In the genomic region with DNA sequence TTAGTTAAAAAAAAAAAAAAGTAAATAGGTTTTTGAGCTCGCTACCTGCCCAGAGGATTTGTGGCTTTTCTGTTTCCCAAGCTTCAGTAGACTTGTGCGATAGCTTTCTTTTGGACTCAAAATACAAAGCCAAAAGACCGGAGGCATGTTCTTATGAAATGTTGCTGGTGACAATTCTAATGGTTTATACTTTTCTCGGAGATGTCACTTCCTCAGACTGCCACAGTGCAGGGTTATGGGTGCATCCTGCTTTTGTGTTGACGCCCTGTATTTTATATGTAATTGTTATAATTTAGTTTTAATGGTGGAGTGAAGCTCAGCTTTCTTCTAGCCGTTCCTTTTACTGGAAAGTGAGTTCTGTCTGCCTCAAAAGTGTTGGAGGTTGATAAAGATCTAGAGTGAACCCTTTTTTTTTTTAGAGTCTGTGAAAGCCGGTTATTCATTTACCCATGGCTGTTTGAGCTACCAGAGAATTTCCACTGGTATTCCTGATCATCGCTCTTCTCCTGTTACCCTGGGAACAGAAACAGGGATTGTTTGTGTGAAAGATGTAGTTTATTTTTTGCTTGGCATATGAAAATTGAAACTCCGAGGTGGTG, we compare ENCODE assay signal across 7 mouse cellular contexts. TPM values are rescaled to one million over a fixed set of nuclear protein-coding genes. Genes with fewer than 3 reads are reported as not detected.
DNase-seq lines count a peak whose midpoint lies in the region; ATAC-seq and TF ChIP-seq lines count a peak whose summit lies in the region.

No protein-coding gene starts in this region.

- H3K9ac ChIP-seq in ES-E14 (ENCODE audit: insufficient read depth, low read depth, low read length, poor library complexity, severe bottlenecking) = peak overlapping the region; percentile 34; the same call in 1 of the 2 replicates
- H3K9ac ChIP-seq in heart, embryonic 15.5 days = peak overlapping the region; percentile 96
- peak overlapping the region; percentile 97 for H3K9ac ChIP-seq in liver, embryonic 13.5 days

- H3K4me2 ChIP-seq in heart, embryonic 15.5 days = peak overlapping the region; percentile 76
- H3K4me2 ChIP-seq in liver, embryonic 13.5 days = peak overlapping the region; percentile 70

- H3ac ChIP-seq in C2C12 (ENCODE audit: control insufficient read depth, insufficient read length, low read depth) = peak overlapping the region; percentile 33

- peaks cover 67% of the 10 kb centered on the region for H3K79me2 ChIP-seq in C2C12 (ENCODE audit: control insufficient read depth, insufficient read depth)

- peaks cover 7 to 11% of the 10 kb centered on the region in 2 experiments; a peak in 3 of 4 replicates for H3K4me1 ChIP-seq in ES-E14 (ENCODE audit: control insufficient read depth in 2 of 2, insufficient read depth in 2 of 2, low read length in 2 of 2, poor library complexity in 1 of 2)
- peaks cover 43% of the 10 kb centered on the region for H3K4me1 ChIP-seq in heart, embryonic 15.5 days (replicated peaks)
- H3K4me1 ChIP-seq in liver, embryonic 13.5 days (replicated peaks) = peaks cover 78% of the 10 kb centered on the region

- H3K9me3 ChIP-seq in ES-E14 (ENCODE audit: control insufficient read depth, insufficient read depth, low read depth, low read length) = no peaks in the 10 kb centered on the region
- no peaks in the 10 kb centered on the region for H3K9me3 ChIP-seq in heart, embryonic 15.5 days (replicated peaks)
- no peaks in the 10 kb centered on the region for H3K9me3 ChIP-seq in liver, embryonic 13.5 days (replicated peaks)

- in situ Hi-C loops in ES-E14 (cut with MboI; ENCODE audit: low sequenced_read_pairs in 2 of 2, unreplicated experiment in 2 of 2) = no loop called here

- DNase-seq in ES-E14 (ENCODE audit: low read depth, low spot score) = no peak
- DNase-seq in liver, embryonic 13.5 days = no peak
- DNase-seq in left cerebral cortex, adult 9 months (ENCODE audit: low spot score in 2 of 2) = no peak
- no peak for DNase-seq in adrenal gland, postnatal 36 days

- H3K4me3 ChIP-seq in C2C12 (ENCODE audit: insufficient read depth, poor library complexity, severe bottlenecking) = peak overlapping the region; percentile 83
- H3K4me3 ChIP-seq in ES-E14 (ENCODE audit: insufficient read depth in 1 of 2, low read depth in 1 of 2, low read length in 2 of 2, poor library complexity in 1 of 2, severe bottlenecking in 1 of 2) = peak overlapping the region; percentile 82 to 99
- H3K4me3 ChIP-seq in heart, embryonic 15.5 days = peak overlapping the region; percentile 72
- H3K4me3 ChIP-seq in liver, embryonic 13.5 days (replicated peaks) = peak overlapping the region; percentile 92

- no peaks in the 10 kb centered on the region for H3K36me3 ChIP-seq in C2C12 (ENCODE audit: control insufficient read depth, insufficient read depth)
- H3K36me3 ChIP-seq in ES-E14 (ENCODE audit: control insufficient read depth, insufficient read depth, low read length, poor library complexity, severe bottlenecking) = peaks cover 2% of the 10 kb centered on the region; the same call in 1 of the 2 replicates
- H3K36me3 ChIP-seq in heart, embryonic 15.5 days = peaks cover 5% of the 10 kb centered on the region; the same call in 1 of the 2 replicates
- peaks cover 7% of the 10 kb centered on the region for H3K36me3 ChIP-seq in liver, embryonic 13.5 days

- no peaks in the 10 kb centered on the region for H3K27me3 ChIP-seq in C2C12 (ENCODE audit: control insufficient read depth, insufficient read depth, insufficient read length)
- no peaks in the 10 kb centered on the region for H3K27me3 ChIP-seq in heart, embryonic 15.5 days
- no peaks in the 10 kb centered on the region for H3K27me3 ChIP-seq in liver, embryonic 13.5 days

- WGBS in heart, embryonic 15.5 days = 4% methylated on average over 9 of the region's 9 CpGs
- 3% methylated on average over 9 of the region's 9 CpGs for WGBS in liver, embryonic 13.5 days (ENCODE audit: insufficient replicate concordance)

- no peak for TF ChIP-seq CTCF in C2C12 (IDR thresholded peaks at IDR 0.05; ENCODE audit: control insufficient read depth, insufficient read depth, insufficient read length)

- peak overlapping the region; percentile 99; the same call in 1 of the 2 replicates for H3K27ac ChIP-seq in ES-E14 (ENCODE audit: insufficient read depth, low read depth, low read length, poor library complexity, severe bottlenecking)
- H3K27ac ChIP-seq in heart, embryonic 15.5 days = peak overlapping the region; percentile 100
- peak overlapping the region; percentile 96 for H3K27ac ChIP-seq in liver, embryonic 13.5 days

- peaks cover 58% of the 10 kb centered on the region for H3K79me3 ChIP-seq in C2C12 (ENCODE audit: low read depth)

- no peak for ATAC-seq in heart, embryonic 15.5 days (replicated peaks; ENCODE audit: insufficient number of reproducible peaks, insufficient read depth, low FRiP score, low read depth)
- no peak for ATAC-seq in liver, embryonic 13.5 days (ENCODE audit: low read depth)
- no peak for ATAC-seq in activated CD4-positive, CD25-positive, alpha-beta regulatory T cell, adult 4 months

TF ChIP-seq in C2C12, 6 proteins besides CTCF, POLR2A, EP300 and RAD21:
- TF ChIP-seq USF1 (IDR thresholded peaks at IDR 0.05; ENCODE audit: low read depth) = no peak
- TF ChIP-seq MYOD1 (IDR thresholded peaks at IDR 0.05; ENCODE audit: control insufficient read depth, insufficient read length, low read depth) = no peak
- no peak for TF ChIP-seq FOSL1 (IDR thresholded peaks at IDR 0.05; ENCODE audit: insufficient read depth, low read length, poor library complexity, severe bottlenecking)
- TF ChIP-seq MAX (IDR thresholded peaks at IDR 0.05) = no peak
- no peak for TF ChIP-seq CEBPB (IDR thresholded peaks at IDR 0.05; ENCODE audit: low read depth)
- TF ChIP-seq MYOG (IDR thresholded peaks at IDR 0.05; ENCODE audit: control insufficient read depth, extremely low read depth, insufficient read length) = no peak

TF ChIP-seq in ES-E14, 5 proteins besides CTCF, POLR2A, EP300 and RAD21:
- TF ChIP-seq HCFC1 (IDR thresholded peaks at IDR 0.05; ENCODE audit: borderline replicate concordance, insufficient read depth, low read length) (no peak), ZNF384 (IDR thresholded peaks at IDR 0.05; ENCODE audit: low read depth, low read length) (peak; percentile 5; the same call in 1 of the 2 replicates)

RNA-seq across cellular contexts. Expression of a gene that starts 1.7 kb away (rescaled TPM):
- 15.2 TPM for polyA plus RNA-seq in C2C12 (2012; fragmentation: generic; extraction: Trizol)
- total RNA-seq in ES-E14 (2012; rRNA removed) = 44.8 and 46.2 TPM in 2 replicates
- 9.8 and 12.5 TPM in 2 replicates for polyA plus RNA-seq in heart, embryonic 15.5 days (2015; fragmentation: Nextera tagmentation; extraction: Ambion mirVana)
- 5.6 and 5.9 TPM in 2 replicates for polyA plus RNA-seq in liver, embryonic 13.5 days (2015; fragmentation: Nextera tagmentation; extraction: Ambion mirVana)
- 10 to 100 TPM; 13.9 to 20.4 TPM for polyA plus RNA-seq in activated CD4-positive, CD25-positive, alpha-beta regulatory T cell, adult 4 months (2017; shearing (Covaris generic))
- 10 to 100 TPM; 22.7 to 31.8 TPM for total RNA-seq in adrenal gland, postnatal 36 days (2021)

RNA-seq across cellular contexts. Expression of a gene that starts 56.1 kb away (rescaled TPM):
- polyA plus RNA-seq in C2C12 (2012; fragmentation: generic; extraction: Trizol) = 8.6 TPM
- 7.6 and 8.6 TPM in 2 replicates for total RNA-seq in ES-E14 (2012; rRNA removed)
- polyA plus RNA-seq in heart, embryonic 15.5 days (2015; fragmentation: Nextera tagmentation; extraction: Ambion mirVana) = 3.9 and 5.8 TPM in 2 replicates
- 1.8 and 2.2 TPM in 2 replicates for polyA plus RNA-seq in liver, embryonic 13.5 days (2015; fragmentation: Nextera tagmentation; extraction: Ambion mirVana)
- polyA plus RNA-seq in activated CD4-positive, CD25-positive, alpha-beta regulatory T cell, adult 4 months (2017; shearing (Covaris generic)) = 10 to 100 TPM in 1 of 2 experiments, 1 to 10 TPM in 1; 9.4 to 11.1 TPM
- 10 to 100 TPM; 27.7 to 31.1 TPM for total RNA-seq in adrenal gland, postnatal 36 days (2021)

Comparison
In these comparisons a context has a peak if more than half of its experiments do, and no peak if none do; other contexts are left out.
1. H3K9ac ChIP-seq: peak in every context shown above with its lines; median percentile 97 in liver, embryonic 13.5 days; 96 in heart, embryonic 15.5 days; 34 in ES-E14.